Mouse (Mus musculus) neural tube, embryonic 15.5 days (tissue): ENCODE results near the gene Gm20388. TPM values are rescaled to one million over a fixed set of nuclear protein-coding genes. Genes with fewer than 3 reads are reported as not detected.

Experiments used
- ATAC-seq: fragments of 200-750 bp; cut with Nextera tagmentation; 2 replicates; pipeline ENCODE4 v1.8.0; 2017; ENCODE audit warnings: mild to moderate bottlenecking, moderate TSS enrichment, moderate library complexity; ENCODE audit not compliant: low FRiP score
- H3K27ac ChIP-seq: fragments of 300-500 bp; sonication (generic); replicated peaks from 2 replicates; pipeline ENCODE4 v1.5.1; 2015; ENCODE audit warnings: mild to moderate bottlenecking, inconsistent platforms
- H3K27me3 ChIP-seq: fragments of 300-500 bp; sonication (generic); replicated peaks from 2 replicates; pipeline ENCODE4 v1.6.1; 2015; ENCODE audit warnings: inconsistent platforms
- H3K36me3 ChIP-seq: fragments of 300-500 bp; sonication (generic); 2 replicates; pipeline ENCODE4 v1.6.1; 2015; ENCODE audit warnings: inconsistent platforms
- H3K4me1 ChIP-seq: fragments of 300-500 bp; sonication (generic); 2 replicates; pipeline ENCODE4 v1.6.1; 2015; ENCODE audit warnings: inconsistent platforms
- H3K4me2 ChIP-seq: fragments of 300-500 bp; sonication (generic); 2 replicates; pipeline ENCODE4 v1.6.1; 2015; ENCODE audit warnings: inconsistent platforms, mild to moderate bottlenecking, moderate library complexity
- H3K4me3 ChIP-seq: fragments of 300-500 bp; sonication (generic); replicated peaks from 2 replicates; pipeline ENCODE4 v1.5.1; 2015; ENCODE audit warnings: mild to moderate bottlenecking, inconsistent platforms
- H3K9ac ChIP-seq: fragments of 300-500 bp; sonication (generic); replicated peaks from 2 replicates; pipeline ENCODE4 v1.6.1; 2015; ENCODE audit warnings: mild to moderate bottlenecking, inconsistent platforms
- H3K9me3 ChIP-seq: fragments of 300-500 bp; sonication (generic); replicated peaks from 2 replicates; pipeline ENCODE4 v1.6.1; 2016; ENCODE audit warnings: inconsistent platforms
- WGBS: fragments of 180-500 bp; shearing (Covaris S2); methylation state at CpG from one replicate; pipeline ENCODE4 v1.1.7; 2015; ENCODE audit warnings: mixed read lengths; 5-methylcytosine and 5-hydroxymethylcytosine counted together
- polyA plus RNA-seq: library from polyadenylated mRNA; unstranded; fragments of >200 nt; fragmentation: Nextera tagmentation; extraction: Ambion mirVana; gene quantifications from 2 replicates; pipeline ENCODE4 v1.2.1, GENCODE M21; 2015

Gene Gm20388
- polyA plus RNA-seq, 1 experiment from 2014 or later = not detected

- Histone ChIP-seq H3K36me3 (peaks cover 54% of the 10 kb centered on the region), H3K4me3 (no peak overlapping the region), H3K9ac (no peak overlapping the region), H3K4me2 (no peak overlapping the region), H3K9me3 (no peaks in the 10 kb centered on the region), H3K4me1 (peaks cover 52% of the 10 kb centered on the region), H3K27me3 (no peaks in the 10 kb centered on the region), H3K27ac (no peak overlapping the region)
- no peak for ATAC-seq
- WGBS = 97% methylated on average over 17 of the region's 17 CpGs
Observed at GRCm38 (mm10) chr8:120567731-120568130, 657.1 kb downstream of the Gm20388 start.

GRCm38 (mm10) chr8:120568164-120568798 is 657.6 kb downstream of the Gm20388 start:
- Histone ChIP-seq H3K9me3 (no peaks in the 10 kb centered on the region), H3K36me3 (peaks cover 60% of the 10 kb centered on the region), H3K4me1 (peaks cover 47% of the 10 kb centered on the region), H3K27ac (no peak overlapping the region), H3K27me3 (no peaks in the 10 kb centered on the region), H3K9ac (no peak overlapping the region), H3K4me2 (no peak overlapping the region), H3K4me3 (no peak overlapping the region)
- no peak for ATAC-seq
- WGBS = 95% methylated on average over 37 of the region's 37 CpGs

- 96% methylated on average over 17 of the region's 17 CpGs for WGBS
Observed at GRCm38 (mm10) chr8:120569123-120569522, 658.5 kb downstream of the Gm20388 start.

DNA sequence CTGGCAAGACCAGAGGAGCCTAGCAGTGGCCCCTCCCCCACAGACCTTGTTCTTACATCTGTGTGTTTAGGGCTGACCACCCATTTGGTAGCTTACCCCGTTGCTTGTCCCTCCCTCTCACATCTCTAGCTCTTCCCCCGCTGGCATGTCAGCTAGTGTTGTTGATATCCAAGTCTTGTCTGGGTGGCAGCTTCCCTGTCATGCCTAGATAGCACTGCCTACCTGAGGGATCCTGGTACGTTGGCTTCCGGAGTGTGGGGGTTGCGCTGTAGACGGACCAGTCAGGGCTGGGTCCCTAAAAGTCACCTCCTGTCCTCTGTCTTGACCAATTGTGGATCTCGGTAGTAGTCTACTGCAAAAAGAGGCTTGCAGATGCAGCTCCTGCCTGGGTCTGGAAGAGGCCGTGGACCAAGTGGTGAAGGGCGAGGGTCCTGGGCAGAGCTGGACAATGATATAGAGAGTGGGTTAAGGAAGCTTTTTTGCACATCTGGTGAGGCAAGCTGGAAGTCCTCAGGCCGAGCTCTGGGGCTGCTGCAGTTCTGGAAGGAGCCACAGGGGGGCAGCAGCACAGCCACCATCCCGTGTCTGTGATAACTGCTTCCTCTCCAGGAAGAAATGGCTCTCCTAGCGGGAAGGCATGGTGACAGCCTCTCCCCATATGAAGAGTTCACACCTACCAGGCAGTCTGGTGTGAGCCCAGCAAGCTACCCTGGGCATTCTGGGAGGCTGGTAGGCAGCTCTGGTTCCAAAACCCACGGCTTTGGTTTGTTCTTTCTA is 659.5 kb downstream of the Gm20388 start:
- Histone ChIP-seq H3K36me3 (peaks cover 78% of the 10 kb centered on the region), H3K4me1 (peaks cover 28% of the 10 kb centered on the region), H3K27ac (0 out of 2 replicates have a peak overlapping the region, but pooled peaks have one; percentile 46), H3K4me3 (no peak overlapping the region), H3K9me3 (no peaks in the 10 kb centered on the region), H3K9ac (no peak overlapping the region), H3K4me2 (no peak overlapping the region), H3K27me3 (no peaks in the 10 kb centered on the region)
- WGBS = 63% methylated on average over 13 of the region's 13 CpGs
- ATAC-seq = no peak; the same call in 1 of the 2 replicates

More at GRCm38 (mm10) chr8:120569123-120569522, 658.5 kb downstream of the Gm20388 start:
- H3K27ac ChIP-seq = no peak overlapping the region
- H3K4me2 ChIP-seq = no peak overlapping the region
- no peak for ATAC-seq
- H3K4me3 ChIP-seq = no peak overlapping the region
- H3K4me1 ChIP-seq = peaks cover 38% of the 10 kb centered on the region
- no peaks in the 10 kb centered on the region for H3K27me3 ChIP-seq
- peaks cover 68% of the 10 kb centered on the region for H3K36me3 ChIP-seq
- no peak overlapping the region for H3K9ac ChIP-seq
- no peaks in the 10 kb centered on the region for H3K9me3 ChIP-seq

DNA sequence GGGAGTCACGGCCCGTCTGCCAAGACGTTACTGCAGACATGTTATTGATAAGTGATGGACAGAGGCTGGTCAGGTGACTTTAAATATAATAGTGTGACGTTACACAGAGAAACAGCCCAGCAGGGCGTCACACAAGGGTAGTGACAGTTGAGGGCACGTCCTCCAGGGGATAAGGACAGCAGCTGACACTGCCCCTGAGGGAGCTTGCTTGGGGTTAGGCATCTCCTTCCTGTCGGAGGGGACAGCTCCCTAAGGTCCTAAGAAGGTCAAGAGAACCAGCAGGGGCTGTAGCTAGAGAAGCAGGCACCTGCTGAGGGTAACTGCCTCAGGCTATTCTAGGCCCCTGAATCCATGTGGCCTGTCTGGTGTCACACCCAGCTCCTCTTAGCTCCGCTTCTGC is 660.9 kb downstream of the Gm20388 start:
- Histone ChIP-seq H3K9me3 (no peaks in the 10 kb centered on the region), H3K36me3 (peaks cover 91% of the 10 kb centered on the region), H3K4me1 (peaks cover 20% of the 10 kb centered on the region), H3K4me2 (no peak overlapping the region), H3K27ac (no peak overlapping the region), H3K4me3 (no peak overlapping the region), H3K27me3 (no peaks in the 10 kb centered on the region), H3K9ac (no peak overlapping the region)
- WGBS = 81% methylated on average over 8 of the region's 8 CpGs
- no peak for ATAC-seq

- WGBS = 83% methylated on average over 21 of the region's 21 CpGs
- Histone ChIP-seq H3K4me1 (peaks cover 15% of the 10 kb centered on the region), H3K27me3 (no peaks in the 10 kb centered on the region), H3K9me3 (no peaks in the 10 kb centered on the region), H3K36me3 (peaks cover 91% of the 10 kb centered on the region), H3K27ac (no peak overlapping the region), H3K4me3 (no peak overlapping the region), H3K4me2 (no peak overlapping the region), H3K9ac (no peak overlapping the region)
- ATAC-seq = no peak
Observed at GRCm38 (mm10) chr8:120572534-120572933, 661.9 kb downstream of the Gm20388 start.

GRCm38 (mm10) chr8:120573866-120574265 is 663.2 kb downstream of the Gm20388 start:
- H3K4me3 ChIP-seq = no peak overlapping the region
- 76% methylated on average over 11 of the region's 11 CpGs for WGBS
- peaks cover 15% of the 10 kb centered on the region for H3K4me1 ChIP-seq
- H3K4me2 ChIP-seq = no peak overlapping the region
- no peaks in the 10 kb centered on the region for H3K27me3 ChIP-seq
- ATAC-seq = no peak
- no peak overlapping the region for H3K27ac ChIP-seq
- H3K36me3 ChIP-seq = peaks cover 85% of the 10 kb centered on the region
- H3K9ac ChIP-seq = no peak overlapping the region
- H3K9me3 ChIP-seq = no peaks in the 10 kb centered on the region

DNA sequence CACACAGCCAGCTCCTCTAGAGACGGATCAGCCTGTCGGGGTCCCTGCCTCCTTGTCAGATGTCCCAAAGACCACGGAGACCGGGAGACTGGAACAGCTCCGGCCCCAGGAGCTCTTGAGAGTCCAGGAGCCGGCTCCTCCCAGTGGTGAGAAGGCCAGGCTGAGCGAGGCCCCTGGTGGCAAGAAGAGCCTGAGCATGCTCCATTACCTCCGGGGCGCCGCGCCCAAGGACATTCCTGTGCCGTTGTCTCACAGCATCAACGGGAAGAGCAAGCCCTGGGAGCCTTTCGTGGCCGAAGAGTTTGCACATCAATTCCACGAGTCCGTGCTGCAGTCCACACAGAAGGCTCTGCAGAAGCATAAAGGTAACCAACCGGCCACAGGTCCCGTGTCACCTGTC is 664.3 kb downstream of the Gm20388 start:
- Histone ChIP-seq H3K4me2 (no peak overlapping the region), H3K9me3 (no peaks in the 10 kb centered on the region), H3K4me3 (no peak overlapping the region), H3K27ac (no peak overlapping the region), H3K9ac (no peak overlapping the region), H3K4me1 (peaks cover 14% of the 10 kb centered on the region), H3K36me3 (peaks cover 83% of the 10 kb centered on the region), H3K27me3 (no peaks in the 10 kb centered on the region)
- no peak for ATAC-seq
- WGBS = 75% methylated on average over 19 of the region's 19 CpGs

DNA sequence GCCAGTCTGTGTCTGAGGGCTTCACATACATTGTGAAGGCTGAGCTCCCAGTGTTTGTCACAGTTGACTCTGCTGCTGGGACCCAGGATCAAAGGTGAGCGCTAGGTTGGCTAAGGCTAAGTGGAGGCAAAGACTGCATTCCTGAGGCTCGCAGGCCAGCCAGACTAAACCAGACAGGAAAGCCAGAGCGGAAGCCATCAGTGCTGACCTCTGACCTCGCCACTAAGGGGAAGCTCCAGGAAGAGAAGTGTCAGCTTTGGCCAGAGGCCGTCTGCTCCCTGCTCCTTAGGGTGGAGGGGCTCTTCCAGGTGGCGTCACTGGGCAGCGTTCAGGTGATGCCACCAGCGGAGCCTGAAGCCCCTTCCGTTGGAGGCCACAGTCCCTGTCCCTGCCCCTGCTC is 665.2 kb downstream of the Gm20388 start:
- H3K4me1 ChIP-seq = peaks cover 6% of the 10 kb centered on the region
- H3K4me2 ChIP-seq = no peak overlapping the region
- no peak overlapping the region for H3K27ac ChIP-seq
- peaks cover 89% of the 10 kb centered on the region for H3K36me3 ChIP-seq
- H3K4me3 ChIP-seq = no peak overlapping the region
- ATAC-seq = no peak
- WGBS = 79% methylated on average over 9 of the region's 9 CpGs
- H3K27me3 ChIP-seq = no peaks in the 10 kb centered on the region
- no peak overlapping the region for H3K9ac ChIP-seq
- no peaks in the 10 kb centered on the region for H3K9me3 ChIP-seq

GRCm38 (mm10) chr8:120577821-120578220 is 667.2 kb downstream of the Gm20388 start:
- 86% methylated on average over 17 of the region's 17 CpGs for WGBS
- Histone ChIP-seq H3K9me3 (no peaks in the 10 kb centered on the region), H3K27ac (no peak overlapping the region), H3K27me3 (no peaks in the 10 kb centered on the region), H3K9ac (no peak overlapping the region), H3K4me3 (no peak overlapping the region), H3K4me2 (no peak overlapping the region), H3K36me3 (peaks cover 81% of the 10 kb centered on the region), H3K4me1 (peaks cover 5% of the 10 kb centered on the region; the same call in 1 of the 2 replicates)
- ATAC-seq = no peak

- Histone ChIP-seq H3K4me3 (no peak overlapping the region), H3K36me3 (peaks cover 54% of the 10 kb centered on the region), H3K27ac (no peak overlapping the region), H3K4me1 (peaks cover 5% of the 10 kb centered on the region; the same call in 1 of the 2 replicates), H3K4me2 (no peak overlapping the region), H3K27me3 (no peaks in the 10 kb centered on the region), H3K9ac (no peak overlapping the region), H3K9me3 (no peaks in the 10 kb centered on the region)
- 91% methylated on average over 8 of the region's 8 CpGs for WGBS
- ATAC-seq = no peak
Observed at GRCm38 (mm10) chr8:120580336-120581000, 669.8 kb downstream of the Gm20388 start.
